Mouse (Mus musculus): ENCODE measurements around the gene 1700040F15Rik. TPM values are rescaled to one million over a fixed set of nuclear protein-coding genes. Genes with fewer than 3 reads are reported as not detected.
"Not testable (repeated sequence)": the region's sequence is repeated elsewhere in the genome, so short reads cannot be mapped to it uniquely, and the experiment has no call there.

The 1700040F15Rik gene
- not detected in 2 replicates for polyA plus RNA-seq (2015; fragmentation: Nextera tagmentation; extraction: Ambion mirVana)

GRCm38 (mm10) chrY:61101947-61102346, at the start of gene 1700040F15Rik:
Gene 1700040F15Rik, plus strand, starts transcription at chrY:61102247.
- no CpG with 5 or more reads among the region's 8 CpGs for WGBS
- not testable (repeated sequence) for H3K27ac ChIP-seq (ENCODE audit: low read length); H3K4me3 ChIP-seq (ENCODE audit: low read length); ATAC-seq; H3K4me2 ChIP-seq (ENCODE audit: low read depth, low read length); H3K27me3 ChIP-seq (replicated peaks; ENCODE audit: control insufficient read depth, insufficient read depth, low read length); H3K4me1 ChIP-seq (ENCODE audit: control insufficient read depth, insufficient read depth, low read length); H3K9me3 ChIP-seq (ENCODE audit: control insufficient read depth, low read length); H3K36me3 ChIP-seq (ENCODE audit: control insufficient read depth, insufficient read depth, low read length); H3K9ac ChIP-seq (ENCODE audit: low read depth, low read length)

Measured in intestine, embryonic 16.5 days (tissue).